Mouse (Mus musculus): ENCODE results near the gene Pmf1.

The Pmf1 gene

GRCm38 (mm10) chr3:88409741-88410644, at the start of gene Pmf1:
Pmf1 (minus strand) TSS chr3:88410331.
- peak; percentile 90 for DNase-seq (ENCODE audit: low spot score)

- DNase-seq (ENCODE audit: low spot score): no peak
These were observed 48.7 kb upstream of the Pmf1 start for GRCm38 (mm10) chr3:88458778-88459219.

- DNase-seq (ENCODE audit: low spot score): no peak
These were observed 46.8 kb upstream of the Pmf1 start for GRCm38 (mm10) chr3:88456746-88457532.

GRCm38 (mm10) chr3:88456313-88456712, 46.2 kb upstream of the Pmf1 start:
- no peak for DNase-seq (ENCODE audit: low spot score)

- DNase-seq (ENCODE audit: low spot score): peak; percentile 56
These were observed 45.6 kb upstream of the Pmf1 start for GRCm38 (mm10) chr3:88455588-88456264.

GRCm38 (mm10) chr3:88454762-88455587, 44.8 kb upstream of the Pmf1 start:
- no peak for DNase-seq (ENCODE audit: low spot score)

GRCm38 (mm10) chr3:88453986-88454385, 43.9 kb upstream of the Pmf1 start:
- no peak for DNase-seq (ENCODE audit: low spot score)

- DNase-seq (ENCODE audit: low spot score): no peak
These were observed 43.2 kb upstream of the Pmf1 start for GRCm38 (mm10) chr3:88453369-88453768.

- no peak for DNase-seq (ENCODE audit: low spot score)
These were observed 42.6 kb upstream of the Pmf1 start for GRCm38 (mm10) chr3:88452716-88453115.

GRCm38 (mm10) chr3:88452246-88452645, 42.1 kb upstream of the Pmf1 start:
- DNase-seq (ENCODE audit: low spot score): no peak

- no peak for DNase-seq (ENCODE audit: low spot score)
These were observed 40.4 kb upstream of the Pmf1 start for GRCm38 (mm10) chr3:88450379-88451131.

- peak; percentile 55 for DNase-seq (ENCODE audit: low spot score)
These were observed 39.4 kb upstream of the Pmf1 start for GRCm38 (mm10) chr3:88449395-88450023.

- no peak for DNase-seq (ENCODE audit: low spot score)
These were observed 38.3 kb upstream of the Pmf1 start for GRCm38 (mm10) chr3:88448443-88448842.

GRCm38 (mm10) chr3:88447676-88448183, 37.6 kb upstream of the Pmf1 start:
- DNase-seq (ENCODE audit: low spot score): no peak

- DNase-seq (ENCODE audit: low spot score): no peak
These were observed 36.5 kb upstream of the Pmf1 start for GRCm38 (mm10) chr3:88446471-88447123.

- no peak for DNase-seq (ENCODE audit: low spot score)
These were observed 32.8 kb upstream of the Pmf1 start for GRCm38 (mm10) chr3:88442888-88443287.

GRCm38 (mm10) chr3:88442488-88442887, 32.4 kb upstream of the Pmf1 start:
- DNase-seq (ENCODE audit: low spot score): no peak

- no peak for DNase-seq (ENCODE audit: low spot score)
These were observed 30.6 kb upstream of the Pmf1 start for GRCm38 (mm10) chr3:88440500-88441381.

All from ovary, adult 18-20 months (tissue).